14 mouse cellular contexts compared by ENCODE assay signal in genomic region chr17:27485940-27486339, GRCm38 (mm10). TPM values are rescaled to one million over a fixed set of nuclear protein-coding genes. Genes with fewer than 3 reads are reported as not detected.
"Had no signal": no experiment of that assay in that cellular context is flagged by ENCODE, and none has a peak within 500 bp of the region (broad histone marks: within the 10 kb centered on the region; RNA-seq: fewer than 3 reads in every experiment).

No protein-coding gene starts in this region.

- H3K4me2 ChIP-seq: limb, embryonic 15.5 days; liver, embryonic 12.5 days; lung, embryonic 14.5 days; midbrain, embryonic 11.5 days; midbrain, embryonic 15.5 days; stomach, embryonic 15.5 days had no signal

- H3K36me3 ChIP-seq: limb, embryonic 15.5 days; liver, embryonic 12.5 days; midbrain, embryonic 15.5 days; stomach, embryonic 15.5 days had no signal

- H3K9me3 ChIP-seq: limb, embryonic 15.5 days; liver, embryonic 12.5 days; midbrain, embryonic 15.5 days; stomach, embryonic 15.5 days had no signal

- H3K27me3 ChIP-seq: limb, embryonic 15.5 days; midbrain, embryonic 15.5 days; stomach, embryonic 15.5 days had no signal

- H3K27ac ChIP-seq: layer of hippocampus, adult 2 months; limb, embryonic 15.5 days; liver, embryonic 12.5 days; midbrain, embryonic 15.5 days; stomach, embryonic 15.5 days had no signal

- DNase-seq: kidney, postnatal 10 days; kidney, postnatal 4 days; left cerebral cortex, postnatal 4 days; lung, embryonic 14.5 days; lung, postnatal 10 days; lung, postnatal 4 days; right cerebral cortex, postnatal 14 days had no signal

- ATAC-seq: liver, embryonic 12.5 days; midbrain, embryonic 15.5 days had no signal

- H3K9ac ChIP-seq: limb, embryonic 15.5 days; liver, embryonic 12.5 days; lung, embryonic 14.5 days; midbrain, embryonic 15.5 days; stomach, embryonic 15.5 days had no signal

- H3K4me3 ChIP-seq: layer of hippocampus, adult 2 months; limb, embryonic 15.5 days; liver, embryonic 12.5 days; midbrain, embryonic 15.5 days; stomach, embryonic 15.5 days had no signal

RNA-seq across cellular contexts. Expression of gene Grm4, which starts 35.3 kb away (rescaled TPM):
- polyA plus RNA-seq: liver, embryonic 16.5 days had no signal
